Mouse (Mus musculus) frontal cortex, adult 2 months (tissue): Measurements from ENCODE around the gene Fam84b. TPM values are rescaled to one million over a fixed set of nuclear protein-coding genes. Genes with fewer than 3 reads are reported as not detected.

Experiments
- polyA plus RNA-seq: library from polyadenylated mRNA; depleted of rRNA; stranded (reverse); fragments of >200 nt; gene quantifications from 2 replicates; pipeline ENCODE4 v1.2.3, GENCODE M21; 2012; rRNA removed

Gene Fam84b
- polyA plus RNA-seq, 1 experiment: 4.2 TPM

Other genes with a start within 250 kb of the Fam84b start
- gene A1bg, start 69.2 kb upstream of the Fam84b start, polyA plus RNA-seq: not detected in 2 replicates